ENCODE assay signal across 24 mouse cellular contexts in the genomic region with DNA sequence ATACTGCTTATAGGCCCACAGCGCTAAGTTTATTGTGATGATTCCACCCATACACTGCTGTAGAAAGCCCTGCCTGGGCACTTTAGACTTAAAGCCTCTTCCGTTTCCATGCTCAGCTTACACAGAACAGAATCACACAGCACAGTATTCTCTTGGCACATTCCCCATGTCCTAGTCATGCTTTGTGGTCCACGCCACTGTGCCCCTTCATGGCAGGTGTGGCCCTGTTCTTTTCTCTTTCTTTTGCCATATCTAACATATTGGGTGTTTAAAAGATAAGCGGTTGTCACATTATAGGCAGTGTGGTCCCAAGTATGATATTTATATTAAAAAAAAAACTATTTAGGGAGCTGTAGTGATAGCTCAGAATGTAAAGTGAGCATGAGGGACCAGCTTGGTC.
"Had no signal": no experiment of that assay in that cellular context is flagged by ENCODE, and none has a peak within 500 bp of the region (broad histone marks: within the 10 kb centered on the region; RNA-seq: fewer than 3 reads in every experiment).

No protein-coding gene starts in this region.

- H3K27ac ChIP-seq: heart, adult 2 months; hindbrain, embryonic 10.5 days; hindbrain, embryonic 12.5 days; hindbrain, embryonic 14.5 days; intestine, embryonic 15.5 days; kidney, embryonic 15.5 days; kidney, postnatal 0 days; limb, embryonic 12.5 days; liver, embryonic 13.5 days; liver, embryonic 15.5 days had no signal

- H3K36me3 ChIP-seq: heart, embryonic 12.5 days; hindbrain, embryonic 10.5 days; hindbrain, embryonic 12.5 days; intestine, embryonic 15.5 days; kidney, embryonic 15.5 days; limb, embryonic 12.5 days; liver, embryonic 13.5 days; liver, embryonic 15.5 days had no signal

- H3K9me3 ChIP-seq: heart, embryonic 12.5 days; hindbrain, embryonic 10.5 days; hindbrain, embryonic 12.5 days; intestine, embryonic 15.5 days; kidney, embryonic 15.5 days; limb, embryonic 12.5 days; liver, embryonic 13.5 days; liver, embryonic 15.5 days had no signal

- H3K4me1 ChIP-seq: hindbrain, embryonic 10.5 days; hindbrain, embryonic 12.5 days; intestine, embryonic 15.5 days had no signal

- H3K4me2 ChIP-seq: heart, embryonic 12.5 days; hindbrain, embryonic 12.5 days; hindbrain, embryonic 14.5 days; intestine, embryonic 15.5 days; kidney, embryonic 15.5 days; limb, embryonic 12.5 days; liver, embryonic 11.5 days; liver, embryonic 13.5 days; liver, embryonic 15.5 days had no signal

- H3K27me3 ChIP-seq: heart, embryonic 12.5 days; hindbrain, embryonic 12.5 days; intestine, embryonic 15.5 days; kidney, embryonic 15.5 days; limb, embryonic 12.5 days; liver, embryonic 13.5 days; liver, embryonic 15.5 days had no signal

- DNase-seq: gastrocnemius, postnatal 10 days; heart, adult 2 months; heart, postnatal 10 days; heart, postnatal 4 days; kidney, adult 18-20 months; kidney, adult 8-10 months; kidney, postnatal 14 days; kidney, postnatal 36 days; layer of hippocampus, adult 9-11 months; layer of hippocampus, postnatal 36 days; left cerebral cortex, postnatal 4 days; liver; liver, embryonic 13.5 days had no signal

- H3K4me3 ChIP-seq: gastrocnemius, adult 2 months; heart, adult 2 months; heart, embryonic 12.5 days; hindbrain, embryonic 10.5 days; hindbrain, embryonic 12.5 days; intestine, embryonic 15.5 days; kidney, embryonic 15.5 days; limb, embryonic 12.5 days; liver, embryonic 13.5 days; liver, embryonic 15.5 days had no signal
